Mouse (Mus musculus): Measurements from ENCODE around the gene Dhx9. TPM values are rescaled to one million over a fixed set of nuclear protein-coding genes. Genes with fewer than 3 reads are reported as not detected.
"Not testable (repeated sequence)": the region's sequence is repeated elsewhere in the genome, so short reads cannot be mapped to it uniquely, and the experiment has no call there.

Gene Dhx9
- polyA plus RNA-seq, 1 experiment from 2014 or later: 40.9 TPM

GRCm38 (mm10) chr1:153410915-153411314 lies 76.5 kb downstream of the Dhx9 start:
- 93% methylated on average over 1 of the region's 4 CpGs for WGBS
- H3K4me1 ChIP-seq; H3K27me3 ChIP-seq (ENCODE audit: low read depth, poor library complexity, severe bottlenecking); H3K4me3 ChIP-seq; H3K9me3 ChIP-seq (replicated peaks); DNase-seq (ENCODE audit: low spot score); H3K27ac ChIP-seq; H3K36me3 ChIP-seq: not testable (repeated sequence)

GRCm38 (mm10) chr1:153408296-153408695 lies 79.2 kb downstream of the Dhx9 start:
- H3K27ac ChIP-seq; H3K36me3 ChIP-seq; H3K4me1 ChIP-seq; DNase-seq (ENCODE audit: low spot score); H3K4me3 ChIP-seq; H3K27me3 ChIP-seq (ENCODE audit: low read depth, poor library complexity, severe bottlenecking); H3K9me3 ChIP-seq (replicated peaks): not testable (repeated sequence)
- 87% methylated on average over 5 of the region's 5 CpGs for WGBS

GRCm38 (mm10) chr1:153407641-153408040 lies 79.8 kb downstream of the Dhx9 start:
- whole genome bisulfite sequencing: 90% methylated on average over 11 of the region's 11 CpGs
- H3K4me3 ChIP-seq; H3K27ac ChIP-seq; H3K36me3 ChIP-seq; H3K9me3 ChIP-seq (replicated peaks); H3K27me3 ChIP-seq (ENCODE audit: low read depth, poor library complexity, severe bottlenecking); DNase-seq (ENCODE audit: low spot score); H3K4me1 ChIP-seq: not testable (repeated sequence)

Other genes starting within 250 kb of the Dhx9 start
- 25.4 and 25.6 TPM in 2 replicates for gene Lamc1, start 154.9 kb downstream of the Dhx9 start, polyA plus RNA-seq (2016; fragmentation: Nextera tagmentation; extraction: Ambion mirVana)
- 0.14 and 0.15 TPM in 2 replicates for gene Shcbp1l, start 62.5 kb downstream of the Dhx9 start, polyA plus RNA-seq (2016; fragmentation: Nextera tagmentation; extraction: Ambion mirVana)
- gene Npl, start 62.4 kb upstream of the Dhx9 start, polyA plus RNA-seq (2016; fragmentation: Nextera tagmentation; extraction: Ambion mirVana): 4.9 and 5.2 TPM in 2 replicates
- gene Rgs8, start 165.4 kb upstream of the Dhx9 start, polyA plus RNA-seq (2016; fragmentation: Nextera tagmentation; extraction: Ambion mirVana): 0.28 and 0.61 TPM in 2 replicates

All from limb, embryonic 10.5 days (tissue).